Mouse (Mus musculus) intestine, embryonic 15.5 days (tissue): ENCODE results near the gene Hoxa4. TPM values are rescaled to one million over a fixed set of nuclear protein-coding genes. Genes with fewer than 3 reads are reported as not detected.

Experiments used
- ATAC-seq: fragments of 200-750 bp; cut with Nextera tagmentation; 2 replicates; pipeline ENCODE4 v1.8.0; 2017; ENCODE audit warnings: moderate TSS enrichment, moderate library complexity
- H3K27ac ChIP-seq: fragments of 300-500 bp; sonication (generic); 2 replicates; pipeline ENCODE4 v1.5.1; 2015; ENCODE audit warnings: mild to moderate bottlenecking, inconsistent platforms
- H3K27me3 ChIP-seq: fragments of 300-500 bp; sonication (generic); replicated peaks from 2 replicates; pipeline ENCODE4 v1.6.1; 2015; ENCODE audit warnings: inconsistent platforms
- H3K36me3 ChIP-seq: fragments of 300-500 bp; sonication (generic); 2 replicates; pipeline ENCODE4 v1.6.1; 2015; ENCODE audit warnings: inconsistent platforms
- H3K4me1 ChIP-seq: fragments of 300-500 bp; sonication (generic); replicated peaks from 2 replicates; pipeline ENCODE4 v1.6.1; 2015; ENCODE audit warnings: inconsistent platforms
- H3K4me2 ChIP-seq: fragments of 300-500 bp; sonication (generic); replicated peaks from 2 replicates; pipeline ENCODE4 v1.6.1; 2015; ENCODE audit warnings: mild to moderate bottlenecking, inconsistent platforms
- H3K4me3 ChIP-seq: fragments of 300-500 bp; sonication (generic); replicated peaks from 2 replicates; pipeline ENCODE4 v1.5.1; 2015; ENCODE audit warnings: inconsistent platforms
- H3K9ac ChIP-seq: fragments of 300-500 bp; sonication (generic); 2 replicates; pipeline ENCODE4 v1.6.1; 2015; ENCODE audit warnings: inconsistent platforms
- H3K9me3 ChIP-seq: fragments of 300-500 bp; sonication (generic); 2 replicates; pipeline ENCODE4 v1.6.1; 2016; ENCODE audit warnings: inconsistent platforms
- WGBS: fragments of 180-500 bp; shearing (Covaris S2); methylation state at CpG from one replicate; pipeline ENCODE4 v1.1.7; 2015; 5-methylcytosine and 5-hydroxymethylcytosine counted together
- polyA plus RNA-seq: library from polyadenylated mRNA; unstranded; fragments of >200 nt; fragmentation: Nextera tagmentation; extraction: Ambion mirVana; gene quantifications from 2 replicates; pipeline ENCODE4 v1.2.1, GENCODE M21; 2015

Hoxa4 gene
- polyA plus RNA-seq, 1 experiment from 2014 or later: 4.5 TPM

DNA sequence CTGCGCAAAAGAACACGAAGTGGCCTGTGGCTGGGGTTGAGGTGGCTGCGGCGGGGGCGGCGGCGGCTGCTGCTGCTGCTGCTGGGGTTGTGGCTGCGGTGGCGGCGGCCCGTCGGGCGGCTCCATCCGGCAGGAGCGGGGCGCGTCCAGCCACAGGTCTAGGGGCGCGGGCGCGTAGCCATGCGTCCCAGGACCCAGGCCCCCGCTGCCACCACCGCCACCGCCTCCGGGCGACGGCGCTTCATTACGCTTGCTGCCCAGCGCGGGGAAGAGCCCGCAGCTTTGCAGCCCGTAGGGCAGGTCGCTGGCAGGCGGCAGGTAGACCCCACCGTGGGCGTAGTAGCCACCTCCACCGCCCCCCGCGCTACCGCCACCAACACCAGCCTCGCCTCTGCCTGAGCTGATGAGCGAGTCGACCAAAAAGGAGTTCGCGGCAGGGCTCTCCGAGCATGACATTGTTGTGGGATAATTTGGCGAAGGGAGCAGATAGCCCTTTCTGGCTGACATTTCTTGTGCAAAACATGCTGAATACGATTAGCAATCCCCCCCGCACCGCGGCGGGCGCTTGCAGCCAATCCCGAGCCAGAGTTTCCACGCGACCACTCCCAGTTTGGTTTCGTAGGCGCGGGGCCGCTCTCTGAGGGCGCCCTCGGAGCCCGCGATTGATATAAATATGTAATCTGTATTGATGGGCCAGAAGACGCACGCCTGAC is 43.0 kb upstream of the Hoxa4 start:
- 0 out of 2 replicates have a peak overlapping the region, but pooled peaks have one; percentile 62 for H3K27ac ChIP-seq
- H3K4me2 ChIP-seq: peak overlapping the region; percentile 48
- peak overlapping the region; percentile 44 for H3K9ac ChIP-seq
- H3K36me3 ChIP-seq: no peaks in the 10 kb centered on the region
- H3K27me3 ChIP-seq: peaks cover 86% of the 10 kb centered on the region
- peak; percentile 19 for ATAC-seq
- 1% methylated on average over 65 of the region's 68 CpGs for WGBS
- H3K4me3 ChIP-seq: peak overlapping the region; percentile 38
- H3K9me3 ChIP-seq: no peaks in the 10 kb centered on the region
- H3K4me1 ChIP-seq: peaks cover 14% of the 10 kb centered on the region

DNA sequence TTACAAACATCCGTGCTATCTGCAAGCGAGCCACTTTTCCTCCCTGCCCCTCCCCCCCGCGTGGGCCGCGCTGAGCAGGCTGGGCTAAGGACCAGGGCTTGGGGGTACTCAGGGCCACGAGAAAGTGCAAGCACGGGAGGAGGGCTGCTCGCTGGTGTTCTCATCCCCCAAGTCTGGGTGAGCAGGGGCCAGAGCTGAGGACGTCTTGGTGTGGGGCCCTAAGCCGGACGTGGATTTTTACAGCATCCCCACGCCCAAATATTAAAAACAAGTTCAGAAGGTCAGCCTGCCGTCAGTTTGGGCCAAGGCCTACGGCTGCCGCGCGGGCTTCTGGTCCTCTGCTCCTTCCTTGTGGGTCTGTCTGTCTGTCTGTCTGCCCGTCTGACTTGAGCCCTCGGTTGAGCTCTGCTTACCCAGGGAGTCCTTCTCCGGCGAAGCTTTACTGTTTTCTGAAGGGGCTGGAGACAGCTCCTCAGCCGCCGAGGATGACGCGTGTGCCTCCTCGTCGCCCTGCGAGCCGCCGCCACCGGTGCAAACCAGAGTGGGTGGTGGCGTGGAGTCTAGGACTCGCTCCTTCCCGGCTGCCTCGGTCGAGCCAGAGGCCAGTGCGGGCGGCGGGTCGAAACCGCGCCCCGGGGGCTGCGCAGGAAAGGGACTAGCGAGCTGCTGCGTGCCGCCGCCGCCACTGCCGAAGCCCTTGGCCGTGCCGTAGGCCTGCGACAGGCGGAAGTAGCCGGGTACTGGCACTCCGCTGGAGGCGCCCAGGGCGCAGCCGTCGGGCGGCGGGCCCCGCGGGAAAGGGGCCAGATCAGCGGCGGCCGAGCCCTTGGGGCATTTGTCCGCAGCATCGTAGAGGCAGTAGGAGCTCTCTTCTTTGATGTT is 42.2 kb upstream of the Hoxa4 start:
- WGBS: 1% methylated on average over 70 of the region's 70 CpGs
- H3K27ac ChIP-seq: peak overlapping the region; percentile 48; the same call in 1 of the 2 replicates
- ATAC-seq: peak; percentile 21; the same call in 1 of the 2 replicates
- H3K9me3 ChIP-seq: no peaks in the 10 kb centered on the region
- H3K4me2 ChIP-seq: peak overlapping the region; percentile 48
- peaks cover 14% of the 10 kb centered on the region for H3K4me1 ChIP-seq
- H3K27me3 ChIP-seq: peaks cover 88% of the 10 kb centered on the region
- peak overlapping the region; percentile 38 for H3K4me3 ChIP-seq
- peak overlapping the region; percentile 44 for H3K9ac ChIP-seq
- H3K36me3 ChIP-seq: no peaks in the 10 kb centered on the region

DNA sequence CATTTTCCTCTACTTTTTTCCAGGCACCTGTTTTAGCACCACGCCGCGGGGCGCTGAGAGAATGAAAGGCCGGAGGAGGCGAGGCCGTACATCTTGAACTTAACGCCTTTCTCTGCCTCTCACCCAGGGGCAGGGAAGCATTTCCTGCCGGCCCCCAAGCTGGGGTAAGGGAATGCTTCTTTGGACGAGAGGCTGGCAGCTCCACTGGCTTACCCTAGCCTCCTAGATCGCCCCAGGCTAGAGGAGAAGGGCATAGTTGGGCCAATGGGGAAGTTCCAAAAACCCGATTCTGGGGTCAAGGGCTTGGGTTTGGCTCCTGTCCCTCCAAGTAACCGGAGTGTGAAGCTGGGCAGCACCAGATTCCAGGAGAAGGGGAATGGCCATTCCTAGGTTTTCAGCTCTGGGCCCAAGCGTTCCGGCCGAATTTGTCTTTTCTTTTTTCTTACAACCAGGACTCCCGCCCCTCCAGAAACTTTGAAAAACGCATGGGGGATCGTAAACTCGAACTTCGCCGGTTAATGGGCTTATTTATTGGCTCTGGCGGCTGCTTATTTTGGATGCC is 41.5 kb upstream of the Hoxa4 start:
- Histone ChIP-seq H3K27ac (peak overlapping the region; percentile 48; the same call in 1 of the 2 replicates), H3K9ac (peak overlapping the region; percentile 44)

DNA sequence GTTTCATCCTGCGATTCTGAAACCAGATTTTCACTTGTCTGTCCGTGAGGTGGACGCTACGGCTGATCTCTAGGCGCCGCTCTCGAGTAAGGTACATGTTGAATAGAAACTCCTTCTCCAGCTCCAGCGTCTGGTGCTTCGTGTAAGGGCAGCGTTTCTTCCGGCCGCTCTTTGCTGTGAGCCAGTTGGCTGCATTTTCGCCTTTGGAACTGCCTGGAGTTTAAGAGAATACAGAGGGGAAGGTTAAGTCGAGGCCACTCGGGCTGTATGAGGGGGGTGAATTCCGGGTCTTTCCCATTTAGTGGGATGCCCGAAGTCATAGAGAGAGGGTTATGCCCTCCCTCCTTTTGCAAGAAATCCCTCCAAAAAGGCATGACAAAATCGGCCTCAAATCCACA is 41.0 kb upstream of the Hoxa4 start:
- peaks cover 14% of the 10 kb centered on the region for H3K4me1 ChIP-seq
- H3K9ac ChIP-seq: peak overlapping the region; percentile 44; the same call in 1 of the 2 replicates
- ATAC-seq: no peak
- no peaks in the 10 kb centered on the region for H3K36me3 ChIP-seq
- no peaks in the 10 kb centered on the region for H3K9me3 ChIP-seq
- peak overlapping the region; percentile 48 for H3K4me2 ChIP-seq
- H3K4me3 ChIP-seq: peak overlapping the region; percentile 38
- under 1% methylated on average over 18 of the region's 18 CpGs for WGBS
- peaks cover 91% of the 10 kb centered on the region for H3K27me3 ChIP-seq
- H3K27ac ChIP-seq: no peak overlapping the region

More for the DNA sequence above, 41.5 kb upstream of the Hoxa4 start:
- peak overlapping the region; percentile 38 for H3K4me3 ChIP-seq
- ATAC-seq: no peak
- peaks cover 14% of the 10 kb centered on the region for H3K4me1 ChIP-seq
- no peaks in the 10 kb centered on the region for H3K9me3 ChIP-seq
- peak overlapping the region; percentile 48 for H3K4me2 ChIP-seq
- peaks cover 92% of the 10 kb centered on the region for H3K27me3 ChIP-seq
- 3% methylated on average over 23 of the region's 23 CpGs for WGBS
- no peaks in the 10 kb centered on the region for H3K36me3 ChIP-seq

DNA sequence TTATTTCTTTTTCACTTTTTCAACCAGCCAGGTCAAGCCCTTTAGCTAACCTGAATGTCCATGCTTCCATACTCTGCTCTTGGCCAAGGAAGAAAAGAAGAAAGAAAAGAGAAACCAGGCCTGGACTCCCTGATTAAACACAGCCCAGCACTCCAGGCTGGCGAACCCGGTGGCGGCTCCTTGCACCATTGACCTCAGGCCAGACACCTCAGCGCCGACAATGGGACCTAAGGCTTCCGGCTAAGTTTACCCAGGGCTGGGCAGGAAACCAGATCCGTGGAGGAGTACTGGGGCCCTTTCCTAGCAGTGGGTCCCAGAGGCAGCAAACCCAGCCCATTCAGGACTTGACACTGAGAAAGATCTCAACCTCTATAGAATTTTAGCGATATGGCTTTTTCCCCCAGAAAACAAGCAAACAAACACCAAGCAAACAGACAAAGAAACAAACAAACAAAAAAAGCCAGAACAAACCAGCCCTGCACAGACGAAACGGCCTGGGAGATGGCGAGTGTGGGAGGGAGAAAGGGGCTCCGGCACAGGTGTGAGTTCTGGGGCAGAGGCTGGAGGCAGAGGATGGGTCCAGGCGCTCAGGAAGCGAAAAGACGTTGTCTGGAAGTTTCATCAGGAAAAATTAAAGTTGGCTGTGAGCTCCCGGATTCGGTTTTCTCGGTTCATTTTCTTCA is 40.5 kb upstream of the Hoxa4 start:
- Histone ChIP-seq H3K27ac (no peak overlapping the region), H3K9me3 (no peaks in the 10 kb centered on the region), H3K4me2 (peak overlapping the region; percentile 48), H3K9ac (0 out of 2 replicates have a peak overlapping the region, but pooled peaks have one; percentile 26), H3K27me3 (peaks cover 91% of the 10 kb centered on the region), H3K36me3 (no peaks in the 10 kb centered on the region), H3K4me3 (peak overlapping the region; percentile 38; the same call in 1 of the 2 replicates), H3K4me1 (peaks cover 14% of the 10 kb centered on the region)
- ATAC-seq: no peak
- 2% methylated on average over 18 of the region's 18 CpGs for WGBS

DNA sequence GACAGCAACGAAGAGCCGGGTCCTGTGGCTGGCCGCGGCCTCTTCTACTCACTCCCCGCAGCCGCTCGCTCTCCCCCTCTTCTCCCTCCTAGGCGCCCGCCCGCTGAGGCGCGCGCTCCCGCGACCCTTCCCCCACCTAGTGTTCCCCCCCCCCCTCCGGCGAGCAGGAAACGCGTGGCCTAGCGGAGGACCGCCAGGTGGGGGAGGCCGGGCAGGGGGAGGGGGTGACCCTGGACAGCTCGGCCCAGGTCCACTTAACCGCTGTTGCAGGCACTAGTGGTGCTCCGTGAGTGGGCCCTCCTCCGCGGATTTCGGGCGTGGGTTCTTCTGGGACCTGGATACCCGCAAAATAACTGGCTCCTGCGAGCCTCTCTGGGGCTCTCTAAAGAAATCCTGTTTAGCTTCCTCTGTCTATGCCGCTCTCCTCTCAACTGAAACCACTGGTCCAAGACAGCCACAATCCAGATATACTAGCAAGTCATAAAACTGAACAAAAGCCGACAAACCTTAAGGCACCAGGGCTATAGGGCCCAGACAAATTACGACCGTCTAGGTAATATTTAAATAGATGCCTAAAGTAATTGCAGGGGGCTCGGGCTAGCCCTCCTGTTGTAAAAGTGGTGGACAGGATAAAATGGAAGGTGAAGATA is 39.1 kb upstream of the Hoxa4 start, which contains the start of gene Hoxa9:
Gene Hoxa9 (minus strand): TSS at position 574 of the 650 bp plus-strand sequence.
- peak within 1 kb of the TSS; percentile 46; the same call in 1 of the 2 replicates for H3K27ac ChIP-seq
- H3K27me3 ChIP-seq: peaks cover 91% of the 10 kb centered on the region
- peak within 1 kb of the TSS; percentile 38 for H3K4me3 ChIP-seq
- no peaks in the 10 kb centered on the region for H3K36me3 ChIP-seq
- WGBS: 1% methylated on average over 24 of the region's 36 CpGs
- H3K4me2 ChIP-seq: peak within 1 kb of the TSS; percentile 48
- ATAC-seq: peak; percentile 36; the same call in 1 of the 2 replicates
- H3K9me3 ChIP-seq: no peaks in the 10 kb centered on the region
- H3K4me1 ChIP-seq: peaks cover 14% of the 10 kb centered on the region
- H3K9ac ChIP-seq: peak within 1 kb of the TSS; percentile 26; the same call in 1 of the 2 replicates

DNA sequence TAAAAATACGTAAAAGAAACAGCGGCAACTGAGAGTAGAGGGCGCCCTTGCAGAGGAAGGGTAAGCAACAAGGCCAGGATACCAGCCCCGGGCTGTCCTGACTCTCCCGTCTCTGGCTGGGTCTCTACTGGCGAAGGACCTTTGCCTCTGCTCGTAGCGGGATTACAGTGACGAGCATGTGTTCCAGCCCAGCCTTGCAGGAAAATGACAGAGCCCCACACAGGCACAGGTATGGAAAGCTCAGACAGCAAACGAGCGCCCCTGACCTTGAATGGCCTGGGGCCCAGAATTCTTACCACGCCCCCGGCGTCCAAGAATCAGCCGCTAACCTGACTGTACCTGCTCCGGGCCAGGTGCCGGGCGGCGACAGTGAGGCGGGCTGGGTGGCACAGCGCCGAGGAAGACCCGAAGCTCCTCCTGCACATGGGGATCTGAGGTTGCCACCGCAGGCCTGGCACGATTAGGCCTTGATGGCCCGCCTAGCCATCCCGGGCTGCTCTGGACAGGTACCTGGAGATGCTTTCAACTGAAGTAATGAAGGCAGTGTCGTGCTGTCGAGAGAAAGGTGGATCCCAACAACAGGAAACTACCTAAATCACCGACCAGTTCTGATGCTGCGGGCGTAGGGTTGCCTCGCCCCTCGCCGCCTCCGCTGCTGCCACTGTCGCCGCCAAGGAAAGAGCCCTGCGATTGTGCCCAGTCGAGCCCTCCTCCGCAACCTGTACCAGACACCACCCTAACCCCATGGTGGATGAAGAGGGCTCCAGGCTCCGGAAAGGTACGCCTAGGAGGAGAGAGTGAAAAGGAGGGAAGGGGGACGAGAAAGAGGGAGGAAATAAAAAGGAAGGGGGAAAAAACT is 38.2 kb upstream of the Hoxa4 start:
- Histone ChIP-seq H3K4me3 (peak overlapping the region; percentile 25), H3K4me1 (peaks cover 16% of the 10 kb centered on the region), H3K36me3 (no peaks in the 10 kb centered on the region), H3K27me3 (peaks cover 91% of the 10 kb centered on the region), H3K4me2 (peak overlapping the region; percentile 41), H3K9ac (peak overlapping the region; percentile 19; the same call in 1 of the 2 replicates), H3K9me3 (no peaks in the 10 kb centered on the region), H3K27ac (0 out of 2 replicates have a peak overlapping the region, but pooled peaks have one; percentile 46)
- 1% methylated on average over 44 of the region's 44 CpGs for WGBS
- ATAC-seq: no peak

DNA sequence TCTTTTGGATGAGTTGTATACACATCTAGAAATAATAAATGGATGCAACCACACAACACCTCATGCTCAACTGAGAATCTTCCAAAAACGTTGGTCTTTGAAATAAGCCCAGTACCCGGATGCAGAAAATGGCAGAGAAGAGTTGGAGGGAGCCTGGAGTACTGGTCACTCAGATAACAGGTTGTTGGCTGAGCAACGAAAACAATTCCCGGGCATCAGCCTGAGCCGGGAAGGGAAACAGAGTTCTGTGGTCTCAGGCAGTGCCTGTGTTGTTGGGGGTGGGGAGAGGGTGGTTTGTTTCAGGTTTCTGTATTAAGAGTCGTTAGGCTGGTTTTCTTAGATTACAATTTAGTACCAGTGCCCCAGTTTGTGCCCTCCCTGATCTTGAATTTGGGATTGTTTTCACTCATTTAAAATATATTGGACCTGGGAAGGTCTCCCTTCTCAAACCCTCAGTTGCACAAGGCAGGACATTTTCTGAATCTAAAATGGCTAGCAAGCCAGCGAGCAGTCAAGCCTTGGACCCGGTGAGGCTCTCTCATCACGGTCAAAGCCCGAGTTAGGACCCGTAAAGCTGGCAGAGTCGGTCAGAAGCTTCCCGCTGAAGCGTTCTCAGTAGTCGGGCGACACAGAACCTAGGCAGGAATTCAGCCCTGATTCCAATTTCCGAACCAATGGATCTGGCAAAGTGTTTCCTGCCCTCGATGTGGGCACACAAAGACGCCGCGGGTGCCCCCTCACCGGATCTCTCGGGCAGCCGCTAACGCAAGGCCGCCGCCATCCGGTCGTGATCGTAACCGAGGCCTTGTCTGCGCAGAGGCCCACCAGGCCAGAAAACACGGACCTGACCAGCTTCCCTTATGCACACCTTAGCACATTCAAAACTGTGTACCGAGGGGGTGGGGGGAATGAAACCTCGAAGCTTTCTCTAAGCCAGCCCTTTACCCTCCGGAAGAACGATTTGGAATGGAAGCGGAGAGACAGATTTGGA is 37.2 kb upstream of the Hoxa4 start:
- H3K4me3 ChIP-seq: peak overlapping the region; percentile 25
- H3K4me1 ChIP-seq: peaks cover 7% of the 10 kb centered on the region
- H3K36me3 ChIP-seq: no peaks in the 10 kb centered on the region
- H3K27ac ChIP-seq: 0 out of 2 replicates have a peak overlapping the region, but pooled peaks have one; percentile 32
- 3% methylated on average over 38 of the region's 38 CpGs for WGBS
- H3K9me3 ChIP-seq: no peaks in the 10 kb centered on the region
- H3K4me2 ChIP-seq: peak overlapping the region; percentile 41
- peak overlapping the region; percentile 18; the same call in 1 of the 2 replicates for H3K9ac ChIP-seq
- no peak for ATAC-seq
- H3K27me3 ChIP-seq: peaks cover 91% of the 10 kb centered on the region

DNA sequence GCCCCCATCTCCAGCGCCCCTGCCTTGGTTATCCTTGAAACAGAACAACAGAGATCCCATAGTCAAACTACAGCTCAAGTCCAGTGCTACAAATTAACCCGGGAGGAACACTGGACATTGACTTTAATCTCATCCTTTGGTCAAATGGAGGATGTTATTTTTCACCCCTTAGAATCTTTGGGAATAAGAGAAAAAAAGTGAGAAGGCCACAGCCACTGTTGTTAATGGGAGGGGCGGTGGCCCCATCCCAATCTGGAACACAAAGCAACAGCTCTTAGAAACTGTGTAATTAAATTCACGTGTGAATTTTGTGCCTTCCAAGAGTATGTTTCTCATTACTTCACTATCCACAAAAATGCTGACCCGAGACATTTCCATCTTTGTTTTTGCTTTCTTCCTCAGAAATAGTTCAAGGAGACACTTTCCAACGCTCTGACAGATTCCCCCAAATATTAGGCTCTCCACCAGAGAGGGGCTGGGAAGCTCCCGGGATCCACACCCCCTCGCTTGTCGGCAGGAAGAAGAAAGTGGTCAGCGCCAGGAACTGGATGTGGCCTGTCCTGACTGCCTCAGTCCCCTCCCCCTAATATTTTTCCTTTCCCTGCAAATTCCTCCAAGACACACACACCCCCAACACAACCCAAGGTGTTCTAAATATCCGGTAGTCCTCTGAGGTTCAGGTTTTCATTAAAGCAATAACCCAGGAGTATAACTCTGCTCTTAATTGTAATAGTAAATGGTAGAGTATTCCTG is 36.1 kb upstream of the Hoxa4 start:
- Histone ChIP-seq H3K27ac (no peak overlapping the region), H3K9me3 (no peaks in the 10 kb centered on the region), H3K27me3 (peaks cover 91% of the 10 kb centered on the region), H3K4me3 (no peak overlapping the region), H3K36me3 (no peaks in the 10 kb centered on the region), H3K4me2 (peak overlapping the region; percentile 50), H3K9ac (no peak overlapping the region), H3K4me1 (peaks cover 6% of the 10 kb centered on the region; the same call in 1 of the 2 replicates)
- 5% methylated on average over 11 of the region's 11 CpGs for WGBS
- no peak for ATAC-seq
